18 mouse cellular contexts compared by ENCODE assay signal in genomic region chr3:71274287-71275204, GRCm38 (mm10).
"Had no signal": no experiment of that assay in that cellular context is flagged by ENCODE, and none has a peak within 500 bp of the region (broad histone marks: within the 10 kb centered on the region; RNA-seq: fewer than 3 reads in every experiment).

No protein-coding gene starts in this region.

- H3K27me3 ChIP-seq: midbrain, embryonic 12.5 days; neural tube, embryonic 13.5 days; neural tube, embryonic 15.5 days had no signal

- H3K36me3 ChIP-seq: midbrain, embryonic 10.5 days; midbrain, embryonic 12.5 days; neural tube, embryonic 13.5 days; neural tube, embryonic 15.5 days had no signal

- H3K4me1 ChIP-seq: midbrain, embryonic 10.5 days; midbrain, embryonic 12.5 days; neural tube, embryonic 13.5 days; neural tube, embryonic 15.5 days had no signal

- DNase-seq: lung, adult 18-20 months; lung, embryonic 14.5 days; lung, postnatal 10 days; lung, postnatal 4 days; midbrain, embryonic 14.5 days; retina, postnatal 1 day; right cerebral cortex, adult 18-20 months; right cerebral cortex, postnatal 25 days; right cerebral cortex, postnatal 4 days; thymus, adult 18-20 months; thymus, postnatal 14 days; thymus, postnatal 36 days had no signal

- ATAC-seq: midbrain, embryonic 16.5 days had no signal

- H3K4me3 ChIP-seq: midbrain, embryonic 10.5 days; midbrain, embryonic 12.5 days; myocyte; neural tube, embryonic 13.5 days; neural tube, embryonic 15.5 days had no signal

- H3K9ac ChIP-seq: lung, embryonic 14.5 days; midbrain, embryonic 12.5 days; neural tube, embryonic 13.5 days; neural tube, embryonic 15.5 days had no signal

- H3K27ac ChIP-seq: midbrain, embryonic 10.5 days; midbrain, embryonic 12.5 days; neural tube, embryonic 13.5 days; neural tube, embryonic 15.5 days had no signal

- H3K9me3 ChIP-seq: midbrain, embryonic 10.5 days; midbrain, embryonic 12.5 days; neural tube, embryonic 13.5 days; neural tube, embryonic 15.5 days had no signal

- H3K4me2 ChIP-seq: lung, embryonic 14.5 days; midbrain, embryonic 12.5 days; neural tube, embryonic 13.5 days; neural tube, embryonic 15.5 days had no signal
